Mouse (Mus musculus): ENCODE measurements around the gene Tmem256.
A peak's percentile ranks its signal among the peaks of the same experiment; 100 is the strongest.

Gene Tmem256

GRCm38 (mm10) chr11:69810280-69810679 is 28.0 kb upstream of the Tmem256 start:
- DNase-seq (ENCODE audit: extremely low spot score, low read depth, low spot score), result no peak

- no peak for DNase-seq (ENCODE audit: extremely low spot score, low read depth, low spot score)
Observed at GRCm38 (mm10) chr11:69815155-69815554, 23.2 kb upstream of the Tmem256 start, which contains the start of gene Gm39566. Gm39566 (minus strand) TSS chr11:69815298.

GRCm38 (mm10) chr11:69816520-69816919 is 21.8 kb upstream of the Tmem256 start:
- DNase-seq (ENCODE audit: extremely low spot score, low read depth, low spot score), result no peak

- no peak for DNase-seq (ENCODE audit: extremely low spot score, low read depth, low spot score)
Observed at GRCm38 (mm10) chr11:69818365-69818764, 19.9 kb upstream of the Tmem256 start, which contains the start of gene Spem2. Spem2 (minus strand) TSS chr11:69818465.

- no peak for DNase-seq (ENCODE audit: extremely low spot score, low read depth, low spot score)
Observed at GRCm38 (mm10) chr11:69818871-69819270, 19.4 kb upstream of the Tmem256 start.

GRCm38 (mm10) chr11:69822080-69822479 is 16.2 kb upstream of the Tmem256 start, which contains the start of gene Spem1:
Spem1 (minus strand) TSS chr11:69822180.
- DNase-seq (ENCODE audit: extremely low spot score, low read depth, low spot score), result no peak

- no peak for DNase-seq (ENCODE audit: extremely low spot score, low read depth, low spot score)
Observed at GRCm38 (mm10) chr11:69823456-69823855, 14.9 kb upstream of the Tmem256 start.

- DNase-seq (ENCODE audit: extremely low spot score, low read depth, low spot score), result no peak
Observed at GRCm38 (mm10) chr11:69828832-69829231, 9.5 kb upstream of the Tmem256 start.

GRCm38 (mm10) chr11:69833554-69833953 is 4.8 kb upstream of the Tmem256 start:
- DNase-seq (ENCODE audit: extremely low spot score, low read depth, low spot score), result no peak

GRCm38 (mm10) chr11:69834001-69834549 is 4.2 kb upstream of the Tmem256 start:
- no peak for DNase-seq (ENCODE audit: extremely low spot score, low read depth, low spot score)

- DNase-seq (ENCODE audit: extremely low spot score, low read depth, low spot score), result no peak
Observed at GRCm38 (mm10) chr11:69835326-69835965, 2.9 kb upstream of the Tmem256 start.

GRCm38 (mm10) chr11:69835966-69836335 is 2.4 kb upstream of the Tmem256 start:
- no peak for DNase-seq (ENCODE audit: extremely low spot score, low read depth, low spot score)

GRCm38 (mm10) chr11:69836703-69837576 is 1.4 kb upstream of the Tmem256 start:
- DNase-seq (ENCODE audit: extremely low spot score, low read depth, low spot score), result no peak

- no peak for DNase-seq (ENCODE audit: extremely low spot score, low read depth, low spot score)
Observed at GRCm38 (mm10) chr11:69837604-69837951, 736 bp upstream of the Tmem256 start, which contains the start of gene Nlgn2. Nlgn2 (minus strand) TSS chr11:69837784.

GRCm38 (mm10) chr11:69838714-69839104 is 395 bp downstream of the Tmem256 start:
- no peak for DNase-seq (ENCODE audit: extremely low spot score, low read depth, low spot score)

GRCm38 (mm10) chr11:69846198-69846680 is 7.9 kb downstream of the Tmem256 start, which contains the start of gene Plscr3:
Plscr3 (plus strand) TSS chr11:69846376.
- peak; percentile 70 for DNase-seq (ENCODE audit: extremely low spot score, low read depth, low spot score)

- DNase-seq (ENCODE audit: extremely low spot score, low read depth, low spot score), result no peak
Observed at GRCm38 (mm10) chr11:69846738-69847688, 8.7 kb downstream of the Tmem256 start.

GRCm38 (mm10) chr11:69848021-69848420 is 9.7 kb downstream of the Tmem256 start:
- DNase-seq (ENCODE audit: extremely low spot score, low read depth, low spot score), result no peak

- DNase-seq (ENCODE audit: extremely low spot score, low read depth, low spot score), result no peak
Observed at GRCm38 (mm10) chr11:69849128-69849527, 10.8 kb downstream of the Tmem256 start.

GRCm38 (mm10) chr11:69849884-69850283 is 11.6 kb downstream of the Tmem256 start:
- no peak for DNase-seq (ENCODE audit: extremely low spot score, low read depth, low spot score)

Measured in hindlimb bud, embryonic 11.5 days (tissue).